Mouse (Mus musculus): Measurements from ENCODE around the gene Shc3. TPM values are rescaled to one million over a fixed set of nuclear protein-coding genes. Genes with fewer than 3 reads are reported as not detected.

Shc3 gene
- polyA plus RNA-seq, 2 experiments from 2014 or later = not detected

Other genes with a start within 250 kb of the Shc3 start
- gene S1pr3, start 160.8 kb downstream of the Shc3 start, polyA plus RNA-seq (2017; shearing (Covaris generic)) = under 1 TPM in 1 of 2 experiments, not detected in 1; 0.17 TPM
- gene Cks2, start 75.8 kb upstream of the Shc3 start, polyA plus RNA-seq (2017; shearing (Covaris generic)) = 10 to 100 TPM; 77.3 to 94.3 TPM
- 10 to 100 TPM; 33.4 to 38.9 TPM for gene Secisbp2, start 82.3 kb upstream of the Shc3 start, polyA plus RNA-seq (2017; shearing (Covaris generic))
- gene Sema4d, start 224.3 kb upstream of the Shc3 start, polyA plus RNA-seq (2017; shearing (Covaris generic)) = 100 to 1,000 TPM; 127 to 150 TPM